Mouse (Mus musculus) embryonic facial prominence, embryonic 10.5 days (tissue): ENCODE measurements at regions not wholly inside any gene's neighbourhood (a gene's known extent, or its start where the extent isn't known, plus 50 kb on each side); places are given as distances from the start of the nearest gene placed in this dataset.
A peak's percentile ranks its signal among the peaks of the same experiment; 100 is the strongest.

Experiments
- DNase-seq: peaks from one replicate; pipeline ENCODE4 v3.0.0-alpha.2; 2017; ENCODE audit warnings: low spot score
- H3K27ac ChIP-seq: fragments of 300-500 bp; sonication (generic); replicated peaks from 2 replicates; pipeline ENCODE4 v1.5.1; 2016; ENCODE audit warnings: mild to moderate bottlenecking
- H3K27me3 ChIP-seq: fragments of 300-500 bp; sonication (generic); replicated peaks from 2 replicates; pipeline ENCODE4 v1.6.1; 2016; ENCODE audit warnings: low read depth, mild to moderate bottlenecking; ENCODE audit not compliant: poor library complexity, severe bottlenecking
- H3K36me3 ChIP-seq: fragments of 300-500 bp; sonication (generic); replicated peaks from 2 replicates; pipeline ENCODE4 v1.6.1; 2016; ENCODE audit warnings: mild to moderate bottlenecking, moderate library complexity
- H3K4me1 ChIP-seq: fragments of 300-500 bp; sonication (generic); 2 replicates; pipeline ENCODE4 v1.6.1; 2016
- H3K4me3 ChIP-seq: fragments of 300-500 bp; sonication (generic); 2 replicates; pipeline ENCODE4 v1.5.1; 2016; ENCODE audit warnings: mild to moderate bottlenecking, moderate library complexity
- H3K9me3 ChIP-seq: fragments of 300-500 bp; sonication (generic); 2 replicates; pipeline ENCODE4 v1.6.1; 2016; ENCODE audit warnings: mild to moderate bottlenecking
- WGBS: fragments of 180-500 bp; shearing (Covaris S2); methylation state at CpG from one replicate; pipeline ENCODE4 v1.1.7; 2016; 5-methylcytosine and 5-hydroxymethylcytosine counted together

DNA sequence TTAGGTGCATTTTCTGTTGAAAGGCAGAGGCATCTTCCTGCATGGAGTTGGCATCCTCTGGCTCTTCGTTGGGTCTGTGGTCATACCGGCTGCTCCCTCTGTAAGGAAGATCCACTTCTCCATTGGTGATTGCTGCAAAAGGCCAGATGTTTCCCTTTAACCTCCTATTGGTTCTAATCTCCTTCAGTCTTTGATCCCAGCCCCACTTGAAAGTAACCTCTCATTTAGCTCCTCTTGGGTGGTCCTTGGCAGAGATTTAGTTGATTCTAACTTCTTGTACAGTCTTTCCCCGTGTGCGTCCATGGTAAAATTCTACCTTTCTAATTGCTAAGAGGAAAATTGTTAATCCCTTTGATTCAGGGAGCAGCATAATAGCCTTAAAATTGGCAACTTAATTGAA is 347.4 kb upstream of the Ddhd1 start:
- Histone ChIP-seq H3K4me3 (no peak overlapping the region), H3K27me3 (peaks cover 11% of the 10 kb centered on the region; the same call in 1 of the 2 replicates), H3K4me1 (peaks cover 20% of the 10 kb centered on the region), H3K27ac (no peak overlapping the region), H3K9me3 (no peaks in the 10 kb centered on the region), H3K36me3 (no peaks in the 10 kb centered on the region)
- WGBS, result 27% methylated on average over 4 of the region's 4 CpGs
- DNase-seq, result no peak

DNA sequence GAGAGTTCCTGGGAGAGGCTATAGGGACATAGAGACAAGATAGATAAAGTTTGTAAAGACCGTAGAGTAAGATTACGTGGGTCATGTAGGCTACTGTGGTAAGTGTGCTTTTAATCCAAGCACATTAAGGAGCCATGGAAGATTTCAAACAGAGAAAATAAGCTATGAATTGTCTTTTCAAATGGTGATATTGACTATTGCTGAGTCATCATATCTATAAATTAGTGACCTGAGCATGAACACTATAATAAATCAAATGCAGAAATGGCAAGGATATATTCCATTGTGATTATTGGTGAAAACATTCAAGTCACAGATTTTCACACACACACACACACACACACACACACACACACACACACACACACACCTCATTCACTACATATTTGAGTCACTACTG is 355.3 kb upstream of the Ddhd1 start:
- Histone ChIP-seq H3K36me3 (no peaks in the 10 kb centered on the region), H3K4me3 (no peak overlapping the region), H3K4me1 (peaks cover 20% of the 10 kb centered on the region), H3K27ac (no peak overlapping the region), H3K27me3 (no peaks in the 10 kb centered on the region), H3K9me3 (no peaks in the 10 kb centered on the region)
- WGBS, result 91% methylated on average over 2 of the region's 2 CpGs
- no peak for DNase-seq

DNA sequence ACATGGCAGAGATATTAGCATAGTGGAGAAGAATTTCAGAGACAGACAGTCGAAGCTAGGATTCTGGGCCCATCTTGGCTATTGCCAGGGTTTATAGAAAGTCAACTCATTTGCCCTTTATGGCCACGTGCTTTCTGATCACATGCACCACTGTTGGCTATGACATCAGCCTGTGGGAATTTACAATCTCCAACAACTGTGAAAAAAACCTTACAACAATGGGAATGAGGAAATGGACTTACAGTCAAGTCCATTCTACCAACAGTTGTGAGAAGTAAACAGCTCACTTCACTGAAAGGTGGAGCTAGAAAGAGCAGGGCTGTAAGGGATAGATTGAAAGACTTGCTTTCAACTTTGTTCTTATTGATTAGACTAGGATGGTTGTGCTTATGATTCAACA is 356.1 kb upstream of the Ddhd1 start:
- Histone ChIP-seq H3K4me3 (no peak overlapping the region), H3K36me3 (no peaks in the 10 kb centered on the region), H3K9me3 (no peaks in the 10 kb centered on the region), H3K27ac (no peak overlapping the region), H3K4me1 (peaks cover 28% of the 10 kb centered on the region), H3K27me3 (no peaks in the 10 kb centered on the region)
- DNase-seq, result no peak
- WGBS, result 81% methylated on average over 2 of the region's 2 CpGs

DNA sequence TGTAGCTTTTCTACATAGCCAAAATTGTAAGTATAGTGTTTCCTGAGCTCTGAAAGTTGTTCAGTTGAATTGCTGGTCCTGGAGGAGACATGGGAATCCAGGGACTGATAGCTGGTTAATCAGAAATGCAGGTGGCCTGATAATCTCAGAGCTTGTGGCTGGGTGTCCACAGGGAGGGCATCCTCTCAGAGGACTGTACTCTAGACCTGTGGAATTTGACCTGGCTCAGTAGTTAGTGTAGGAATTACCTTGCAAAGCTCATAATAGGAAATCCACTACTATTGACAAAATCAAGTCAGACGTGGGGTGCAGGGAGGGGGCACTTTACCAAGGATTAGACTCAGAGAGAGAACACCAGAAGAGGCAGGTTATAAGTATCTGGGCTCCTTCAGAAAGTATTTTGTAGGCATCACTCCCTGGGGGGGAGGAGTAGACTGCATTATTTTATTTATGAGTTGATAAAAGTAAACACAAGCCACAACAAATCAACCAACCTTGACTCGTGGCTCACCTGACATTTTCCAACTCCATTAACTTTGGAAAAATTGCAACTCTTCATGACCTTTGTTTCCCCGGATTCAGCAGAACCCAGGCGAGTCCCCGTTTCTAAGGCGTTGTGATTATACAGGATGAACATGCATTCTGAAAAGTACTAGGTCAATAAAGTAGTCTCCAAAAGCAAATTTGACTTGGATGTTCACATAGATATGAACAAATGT is 357.9 kb upstream of the Ddhd1 start:
- no peak for DNase-seq
- no peak overlapping the region for H3K4me3 ChIP-seq
- no peaks in the 10 kb centered on the region for H3K9me3 ChIP-seq
- no peaks in the 10 kb centered on the region for H3K27me3 ChIP-seq
- peaks cover 43% of the 10 kb centered on the region for H3K4me1 ChIP-seq
- 90% methylated on average over 6 of the region's 6 CpGs for WGBS
- H3K36me3 ChIP-seq, result no peaks in the 10 kb centered on the region
- H3K27ac ChIP-seq, result no peak overlapping the region

DNA sequence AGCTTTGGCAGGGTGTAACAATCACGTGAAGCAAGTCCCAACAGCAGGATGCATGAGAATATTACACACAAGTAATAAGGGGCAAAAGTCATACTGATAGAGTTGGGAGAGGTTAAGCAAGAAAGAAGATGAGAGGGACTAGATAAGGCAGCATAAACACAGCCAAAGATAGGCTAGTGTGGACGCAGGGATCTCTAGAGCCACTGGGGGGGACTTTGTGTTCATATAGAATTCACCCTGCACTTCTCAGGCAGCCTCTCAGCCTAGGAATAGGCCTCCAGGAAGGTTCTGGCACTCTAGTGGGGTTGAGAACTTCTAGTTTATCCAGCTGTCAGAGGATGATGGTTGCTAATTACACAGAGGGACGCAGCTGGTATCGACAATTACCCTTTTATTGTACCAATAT is 358.8 kb upstream of the Ddhd1 start:
- Histone ChIP-seq H3K9me3 (no peaks in the 10 kb centered on the region), H3K27me3 (no peaks in the 10 kb centered on the region), H3K27ac (no peak overlapping the region), H3K4me1 (peaks cover 43% of the 10 kb centered on the region), H3K4me3 (no peak overlapping the region), H3K36me3 (no peaks in the 10 kb centered on the region)
- no peak for DNase-seq
- 74% methylated on average over 4 of the region's 4 CpGs for WGBS

DNA sequence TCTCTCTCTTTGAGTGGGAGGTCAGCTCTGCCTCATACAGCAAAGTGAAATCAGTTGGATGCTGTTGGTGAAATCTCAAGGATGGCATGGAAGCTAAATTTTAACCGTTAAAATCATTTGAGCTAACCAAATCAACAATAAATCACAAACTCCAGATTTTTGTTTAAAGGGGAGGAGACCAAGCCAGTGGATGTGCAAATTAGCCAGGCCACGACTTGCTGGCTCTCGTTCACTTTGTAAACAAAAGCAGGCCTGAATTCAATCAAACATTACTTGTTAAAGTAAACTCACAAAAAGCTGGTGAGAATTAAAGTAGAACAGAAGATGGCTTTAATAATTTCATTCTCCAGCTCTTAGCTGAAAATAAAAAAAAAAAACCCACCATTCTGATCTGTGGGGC is 359.3 kb upstream of the Ddhd1 start:
- Histone ChIP-seq H3K27me3 (no peaks in the 10 kb centered on the region), H3K36me3 (no peaks in the 10 kb centered on the region), H3K4me1 (peaks cover 43% of the 10 kb centered on the region), H3K9me3 (no peaks in the 10 kb centered on the region), H3K27ac (no peak overlapping the region), H3K4me3 (no peak overlapping the region)
- no peak for DNase-seq
- WGBS, result 65% methylated on average over 3 of the region's 3 CpGs

DNA sequence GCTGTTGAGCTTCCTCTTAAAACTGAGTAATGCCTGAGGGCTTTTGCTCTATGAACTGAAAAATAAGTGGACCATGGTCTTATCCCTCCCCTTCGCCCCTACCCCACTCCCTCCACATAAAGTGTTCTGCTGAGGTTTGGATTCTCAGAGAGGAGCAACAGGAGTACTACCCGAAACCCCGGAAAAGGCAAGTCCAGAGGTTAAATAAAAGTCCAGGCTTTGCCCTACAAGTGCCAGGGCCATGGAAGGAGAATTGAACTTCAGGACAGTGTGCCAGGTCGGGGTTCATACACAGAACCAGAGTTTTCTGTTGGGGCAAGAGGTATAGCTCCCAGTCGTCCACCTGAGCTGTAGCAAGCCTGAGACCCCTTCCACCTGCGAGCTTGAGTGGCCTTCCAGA is 360.0 kb upstream of the Ddhd1 start:
- H3K4me1 ChIP-seq, result peaks cover 43% of the 10 kb centered on the region
- no peaks in the 10 kb centered on the region for H3K36me3 ChIP-seq
- DNase-seq, result no peak
- H3K4me3 ChIP-seq, result no peak overlapping the region
- no peak overlapping the region for H3K27ac ChIP-seq
- no peaks in the 10 kb centered on the region for H3K27me3 ChIP-seq
- H3K9me3 ChIP-seq, result no peaks in the 10 kb centered on the region
- 76% methylated on average over 6 of the region's 6 CpGs for WGBS

DNA sequence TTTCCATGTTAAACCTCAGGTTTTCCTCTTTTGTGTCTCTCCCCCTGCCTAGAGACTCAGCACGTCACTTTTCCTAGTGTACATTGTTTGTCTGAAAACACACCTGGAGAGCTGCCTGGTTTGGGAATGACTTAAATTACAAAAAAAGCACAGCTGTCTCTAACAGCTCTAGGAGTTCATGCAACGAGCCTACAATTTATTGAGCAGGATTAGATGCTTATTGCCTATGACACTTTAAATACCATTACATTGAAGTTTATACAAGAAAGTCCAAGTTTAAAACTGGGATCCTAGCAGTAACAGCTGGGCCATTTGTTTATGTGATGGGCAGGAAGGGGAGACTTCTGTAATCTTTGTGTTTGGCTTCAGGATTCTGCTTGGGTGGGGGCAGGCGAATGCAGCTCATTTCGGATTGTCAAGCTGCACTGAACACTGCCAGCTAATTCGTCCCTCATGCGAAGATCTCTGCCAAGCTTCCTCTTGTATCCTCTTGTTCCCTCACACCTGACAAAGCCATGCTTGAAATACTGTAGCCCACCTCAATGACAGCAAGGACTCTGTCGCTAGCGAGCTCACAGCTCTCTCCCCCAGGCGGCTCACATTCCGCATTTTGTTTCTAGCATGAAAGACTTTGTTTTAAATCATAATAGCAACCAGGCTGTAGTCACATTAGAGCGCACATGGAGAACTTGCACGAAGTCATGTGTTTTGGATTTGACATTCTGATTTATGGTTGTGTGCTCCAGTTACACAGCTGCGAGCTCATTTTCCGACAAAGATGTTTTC is 359.8 kb upstream of the Gm15217 start:
- no peaks in the 10 kb centered on the region for H3K36me3 ChIP-seq
- peak; percentile 72 for DNase-seq
- H3K4me3 ChIP-seq, result no peak overlapping the region
- H3K9me3 ChIP-seq, result no peaks in the 10 kb centered on the region
- no peaks in the 10 kb centered on the region for H3K27me3 ChIP-seq
- 38% methylated on average over 14 of the region's 14 CpGs for WGBS
- H3K4me1 ChIP-seq, result peaks cover 47% of the 10 kb centered on the region
- H3K27ac ChIP-seq, result peak overlapping the region; percentile 65

DNA sequence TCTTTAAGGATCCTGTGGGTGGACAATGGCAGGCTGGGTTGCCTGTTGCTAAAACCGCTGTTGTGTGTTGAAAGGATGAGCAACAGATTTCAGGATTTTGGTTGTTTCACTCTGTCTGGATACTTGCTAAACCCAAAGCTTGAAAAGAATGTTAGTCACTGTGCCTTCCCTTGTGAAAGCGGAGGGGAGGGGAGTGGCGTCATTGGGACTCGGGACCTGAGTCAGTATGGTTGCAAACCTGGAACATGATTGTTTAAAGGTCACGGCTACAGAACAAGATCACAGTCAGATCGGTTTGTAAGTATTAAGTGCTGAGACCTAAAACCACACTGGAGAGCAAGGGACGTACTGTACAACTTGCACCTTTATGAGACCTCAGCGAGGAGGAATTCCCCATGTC is 344.9 kb upstream of the Gm15217 start:
- Histone ChIP-seq H3K4me1 (no peaks in the 10 kb centered on the region), H3K36me3 (no peaks in the 10 kb centered on the region), H3K9me3 (no peaks in the 10 kb centered on the region), H3K27ac (no peak overlapping the region), H3K4me3 (no peak overlapping the region), H3K27me3 (no peaks in the 10 kb centered on the region)
- no peak for DNase-seq
- 90% methylated on average over 8 of the region's 8 CpGs for WGBS

DNA sequence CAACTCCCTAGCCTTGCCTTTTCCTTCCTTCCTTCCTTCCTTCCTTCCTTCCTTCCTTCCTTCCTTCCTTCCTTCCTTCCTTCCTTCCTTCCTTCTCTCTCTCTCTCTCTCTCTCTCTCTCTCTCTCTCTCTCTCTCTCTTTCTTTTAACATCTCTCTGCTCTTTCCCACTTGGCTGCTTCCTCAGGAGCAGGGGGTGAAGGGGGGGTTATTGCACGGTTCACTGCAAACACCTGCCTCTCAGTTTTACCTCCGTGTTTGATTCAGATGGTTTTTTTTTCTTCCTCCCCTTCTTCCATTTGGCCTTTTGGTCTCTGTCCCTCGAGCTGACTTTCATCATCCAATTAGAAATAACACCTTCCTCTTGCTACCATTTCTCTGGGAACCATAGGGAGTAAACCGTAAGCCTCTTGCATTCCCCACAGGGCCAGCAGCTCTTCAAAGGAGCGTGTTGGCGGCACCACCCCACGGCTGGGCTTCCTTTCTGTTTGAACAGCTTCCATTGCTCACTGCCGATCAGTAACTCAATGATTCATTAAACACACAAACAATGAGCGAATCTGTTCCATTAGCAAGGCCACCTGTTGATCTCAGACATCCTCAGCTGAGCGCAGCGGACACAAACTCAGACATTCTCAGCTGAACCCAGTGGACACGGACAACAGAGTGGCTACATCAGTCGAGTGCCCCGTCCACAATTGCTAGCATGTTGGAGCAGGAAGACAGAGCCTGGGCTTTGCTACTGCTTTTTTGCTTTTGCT is 318.4 kb upstream of the Gm15217 start:
- no peaks in the 10 kb centered on the region for H3K36me3 ChIP-seq

DNA sequence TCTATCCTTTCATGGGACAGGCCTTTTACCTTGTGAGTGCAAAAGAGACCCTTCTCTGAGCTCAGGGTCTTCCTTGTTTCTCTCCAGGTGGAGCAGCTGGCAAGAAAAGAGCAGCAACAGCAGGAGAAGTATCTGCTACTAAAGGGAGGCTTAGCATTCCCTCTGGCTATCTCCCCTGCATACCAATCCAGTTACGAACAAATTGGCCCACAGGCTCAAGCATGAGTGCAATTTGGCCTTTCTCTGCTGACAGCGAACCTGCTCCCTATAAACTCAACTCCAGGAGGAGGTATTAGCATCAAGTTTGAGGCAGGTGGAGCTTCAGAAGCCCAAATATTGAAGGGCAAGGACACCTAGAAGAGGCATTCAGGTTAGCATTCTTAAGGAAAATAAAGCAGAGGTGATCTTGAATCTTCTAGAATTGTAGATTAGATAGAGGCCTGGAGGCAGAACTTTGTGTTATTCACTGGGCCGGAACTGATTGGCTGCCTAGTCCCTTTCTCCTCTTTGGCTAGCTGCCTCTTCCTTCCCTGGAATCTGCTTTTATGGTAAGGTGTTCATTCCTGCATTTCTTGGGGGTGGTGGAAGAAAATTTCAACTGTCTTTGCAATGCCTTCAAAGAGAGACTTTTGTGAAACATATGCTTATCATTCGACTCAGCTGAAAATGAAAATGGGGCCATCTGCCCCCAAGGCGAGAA is 312.0 kb upstream of the Gm15217 start:
- WGBS, result 71% methylated on average over 5 of the region's 5 CpGs
- Histone ChIP-seq H3K36me3 (no peaks in the 10 kb centered on the region), H3K4me1 (no peaks in the 10 kb centered on the region), H3K9me3 (no peaks in the 10 kb centered on the region), H3K27me3 (no peaks in the 10 kb centered on the region), H3K4me3 (no peak overlapping the region), H3K27ac (no peak overlapping the region)
- DNase-seq, result no peak

More for the DNA sequence above, 318.4 kb upstream of the Gm15217 start:
- DNase-seq, result peak; percentile 41
- peaks cover 8% of the 10 kb centered on the region for H3K4me1 ChIP-seq
- H3K27ac ChIP-seq, result no peak overlapping the region
- WGBS, result 43% methylated on average over 14 of the region's 14 CpGs
- H3K27me3 ChIP-seq, result no peaks in the 10 kb centered on the region
- no peaks in the 10 kb centered on the region for H3K9me3 ChIP-seq
- peak overlapping the region; percentile 8; the same call in 1 of the 2 replicates for H3K4me3 ChIP-seq

DNA sequence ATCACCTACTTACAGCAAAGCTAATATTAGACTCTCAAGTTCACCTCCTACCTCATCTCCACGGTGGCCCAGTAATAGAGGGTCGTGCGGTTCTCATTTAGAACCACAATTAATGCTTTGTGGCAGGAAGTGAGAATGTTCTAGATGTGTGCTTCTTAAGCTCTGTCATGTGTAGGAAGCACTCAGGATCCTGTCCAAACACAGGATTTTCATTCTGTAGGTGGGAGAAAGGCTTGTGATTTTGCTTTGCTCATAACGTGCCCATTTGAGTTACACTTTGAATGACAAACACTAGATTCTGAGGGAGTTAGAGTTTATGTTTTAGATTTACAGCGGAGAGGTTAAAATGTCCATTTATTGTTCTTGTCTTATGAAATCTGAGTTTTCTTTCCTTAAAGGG is 308.0 kb upstream of the Gm15217 start:
- Histone ChIP-seq H3K27ac (no peak overlapping the region), H3K4me1 (0 out of 2 replicates have a peak, but pooled peaks cover 5% of the 10 kb centered on the region), H3K36me3 (no peaks in the 10 kb centered on the region), H3K4me3 (no peak overlapping the region), H3K27me3 (no peaks in the 10 kb centered on the region), H3K9me3 (no peaks in the 10 kb centered on the region)
- DNase-seq, result no peak
- 90% methylated on average over 5 of the region's 5 CpGs for WGBS
